Mouse (Mus musculus): ENCODE results near the gene Fbxl8.
A peak's percentile ranks its signal among the peaks of the same experiment; 100 is the strongest.

The Fbxl8 gene

DNA sequence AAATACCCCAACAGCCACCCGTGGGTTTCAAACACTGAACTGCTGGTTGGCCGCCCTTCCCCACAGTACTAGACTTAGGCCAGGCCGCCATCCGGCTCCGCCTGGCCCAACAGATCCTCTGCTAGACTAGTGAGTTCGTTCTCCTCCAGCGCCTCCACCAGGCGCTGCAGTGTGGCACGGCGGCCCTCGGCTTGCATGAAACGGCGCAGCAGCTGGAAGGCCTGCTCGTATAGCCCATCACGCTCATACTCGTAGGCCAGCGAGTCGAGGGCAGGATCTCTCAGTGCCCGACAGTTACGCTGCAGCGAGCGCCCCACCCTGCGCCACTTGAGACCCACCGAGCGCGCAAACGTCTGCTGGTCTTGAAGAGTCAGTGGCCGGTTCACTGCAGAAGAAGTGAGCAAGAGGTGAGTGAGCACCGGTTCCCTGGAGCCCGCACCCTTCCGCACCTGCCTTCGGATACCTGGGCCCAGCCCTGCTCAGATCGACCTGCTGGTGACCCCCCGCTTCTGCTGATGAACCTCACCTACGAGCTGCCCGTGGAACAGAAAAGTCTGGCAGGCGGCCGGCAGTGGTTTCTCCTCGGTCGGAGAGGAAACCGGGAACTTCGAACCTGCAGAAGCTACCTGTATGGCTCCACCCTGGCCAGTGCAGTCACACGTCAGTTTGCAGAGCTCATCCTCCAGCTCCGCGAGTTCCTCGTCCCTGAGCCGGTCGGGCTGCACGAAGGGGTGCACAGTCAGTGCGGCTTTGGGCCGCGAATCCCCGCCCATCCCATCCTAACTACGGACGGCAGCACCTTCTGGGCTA lies 5.3 kb upstream of the Fbxl8 start:
- DNase-seq = peak; percentile 45

DNA sequence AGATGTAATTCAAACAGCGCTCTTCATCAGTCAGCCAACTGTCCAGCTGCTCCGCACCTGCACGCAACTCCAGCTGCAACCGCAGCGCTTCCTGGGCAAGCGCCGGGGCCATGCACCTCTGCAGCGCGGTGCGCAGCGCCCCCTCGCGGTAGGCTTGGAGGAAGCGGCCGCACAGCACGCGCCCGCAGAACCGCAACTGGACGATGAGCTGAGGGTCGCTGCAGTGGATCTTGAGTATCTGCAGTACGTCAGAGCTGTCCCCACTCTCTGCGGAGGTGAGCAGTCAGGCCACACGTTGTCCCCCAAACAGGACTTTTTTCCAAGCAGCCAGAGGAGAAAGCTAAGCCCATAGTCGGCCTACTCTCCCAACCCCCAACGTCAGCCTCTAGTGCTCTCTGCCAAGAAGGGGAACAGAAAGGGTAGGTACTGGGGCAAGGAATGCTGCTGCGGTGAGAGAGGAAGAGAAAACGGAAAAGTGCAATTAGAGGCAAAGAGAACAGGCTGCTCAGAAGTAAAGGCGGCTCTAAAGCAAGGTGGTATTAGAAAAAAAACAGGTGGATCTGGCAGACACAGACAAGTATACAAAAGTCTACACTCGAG lies 4.6 kb upstream of the Fbxl8 start:
- peak; percentile 83 for DNase-seq

- DNase-seq = peak; percentile 69
Measured at GRCm38 (mm10) chr8:105260371-105261099, 3.9 kb upstream of the Fbxl8 start.

DNA sequence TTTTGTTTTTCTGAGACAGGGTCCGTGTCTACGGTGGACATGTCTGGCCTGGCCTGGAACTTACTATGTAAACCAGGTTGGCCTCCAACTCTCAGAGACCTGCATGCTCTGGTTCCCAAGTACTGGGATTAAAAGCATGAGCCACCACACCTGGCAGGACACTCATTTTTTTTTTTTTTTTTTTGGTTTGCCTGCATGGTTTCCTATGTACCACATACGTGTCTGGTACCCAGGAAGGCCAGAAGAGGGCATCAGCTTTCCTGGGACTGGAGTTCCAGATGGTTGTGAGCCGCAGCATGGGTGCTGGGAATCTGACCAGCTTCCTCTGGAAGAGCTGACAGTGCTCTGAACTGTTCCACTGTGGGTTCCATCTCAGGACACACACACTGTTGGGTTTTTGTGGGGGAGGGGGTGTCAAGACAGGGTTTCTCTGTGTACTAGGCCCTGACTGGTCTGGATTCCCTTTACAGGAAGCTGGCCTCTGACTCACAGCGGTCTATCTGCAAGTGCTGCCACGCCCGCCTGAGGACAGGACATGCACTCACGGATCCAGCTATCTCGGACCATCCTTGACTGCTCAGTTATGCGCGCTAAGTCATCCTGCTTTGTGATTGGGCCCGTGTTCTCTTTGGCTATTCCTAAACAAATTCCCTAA lies 3.0 kb upstream of the Fbxl8 start:
- no peak for DNase-seq

GRCm38 (mm10) chr8:105263244-105263912 lies 1.1 kb upstream of the Fbxl8 start:
- no peak for DNase-seq

DNA sequence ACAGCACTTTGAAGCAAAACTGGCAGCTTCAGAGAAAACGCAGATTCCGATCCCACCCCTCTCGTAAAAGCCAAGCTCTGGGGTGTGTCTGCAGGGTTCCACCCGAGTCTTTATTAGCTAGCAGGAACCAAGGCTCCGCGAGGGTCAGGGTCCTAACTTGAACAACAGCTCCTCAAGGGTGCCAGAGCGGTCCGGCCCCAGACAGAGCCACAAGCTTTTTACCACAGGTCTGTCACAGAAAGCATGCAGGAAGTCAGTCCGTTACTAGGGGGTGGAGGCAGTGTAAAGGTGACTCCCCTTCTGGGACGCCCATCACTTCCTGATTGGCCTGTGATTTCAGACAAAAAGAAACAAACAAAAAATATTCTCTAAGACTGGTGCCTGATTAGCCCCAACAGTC lies 680 bp downstream of the Fbxl8 start:
- peak; percentile 62 for DNase-seq

- no peak for DNase-seq
Measured at GRCm38 (mm10) chr8:105266775-105267174, 2.3 kb downstream of the Fbxl8 start.

GRCm38 (mm10) chr8:105268342-105269074 lies 4.1 kb downstream of the Fbxl8 start:
- peak; percentile 54 for DNase-seq

DNA sequence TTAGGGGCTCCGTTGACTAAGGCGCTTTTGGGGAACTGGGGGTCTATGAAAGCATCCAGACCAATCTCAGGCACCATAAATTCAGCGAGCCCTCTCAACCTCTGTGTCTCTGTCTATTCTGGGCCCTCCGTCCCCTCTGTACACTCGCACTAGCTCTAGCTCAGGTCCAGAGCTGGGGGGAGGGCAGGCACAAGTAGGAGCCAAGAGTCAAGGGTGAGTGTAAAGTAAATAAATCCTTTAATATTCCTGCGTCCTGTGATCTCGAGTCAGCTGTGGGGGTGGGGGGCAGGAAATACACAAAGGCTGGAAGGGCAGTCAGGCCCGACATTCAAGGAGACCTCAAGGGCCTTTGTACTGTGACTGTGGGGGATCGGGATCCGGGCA lies 4.6 kb downstream of the Fbxl8 start:
- peak; percentile 83 for DNase-seq

DNA sequence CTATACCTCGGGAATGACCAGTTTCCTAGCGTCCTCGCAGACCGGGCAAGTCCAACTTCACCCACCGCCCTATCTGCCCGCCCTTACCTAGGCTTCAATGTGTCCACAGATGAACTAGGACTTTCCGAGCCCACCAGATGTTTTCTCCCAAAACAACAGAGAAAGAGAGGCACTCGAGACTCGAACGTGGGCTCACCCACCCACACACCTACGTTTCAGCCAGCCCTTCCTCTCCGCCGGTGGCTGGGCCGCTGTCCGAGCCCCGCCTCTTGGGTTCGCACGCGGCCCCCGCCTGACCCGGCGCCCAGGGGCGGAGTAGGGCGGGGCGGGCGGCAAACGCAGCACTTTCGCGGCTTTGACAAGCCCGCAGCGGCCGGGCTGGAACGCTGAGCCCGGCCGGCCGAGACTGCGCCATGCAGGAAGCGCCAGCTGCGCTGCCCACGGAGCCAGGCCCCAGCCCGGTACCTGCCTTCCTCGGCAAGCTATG lies 5.1 kb downstream of the Fbxl8 start, which contains the start of gene Hsf4:
Gene Hsf4, plus strand, starts transcription at position 341 of the 487 bp plus-strand sequence.
- DNase-seq = peak; percentile 80

- no peak for DNase-seq
Measured at GRCm38 (mm10) chr8:105270101-105270915, 5.9 kb downstream of the Fbxl8 start.

DNA sequence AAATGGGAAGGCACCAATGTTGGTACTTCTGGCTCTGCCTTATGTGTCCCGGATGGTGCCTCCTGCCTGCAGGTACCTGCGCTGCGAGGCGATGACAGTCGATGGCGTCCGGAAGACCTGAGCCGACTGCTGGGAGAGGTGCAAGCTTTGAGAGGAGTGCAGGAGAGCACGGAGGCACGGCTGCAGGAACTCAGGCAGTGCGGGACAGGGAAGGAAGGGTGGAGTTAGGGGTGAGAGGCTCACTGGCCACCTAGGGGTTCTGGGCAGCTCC lies 6.4 kb downstream of the Fbxl8 start:
- no peak for DNase-seq

DNA sequence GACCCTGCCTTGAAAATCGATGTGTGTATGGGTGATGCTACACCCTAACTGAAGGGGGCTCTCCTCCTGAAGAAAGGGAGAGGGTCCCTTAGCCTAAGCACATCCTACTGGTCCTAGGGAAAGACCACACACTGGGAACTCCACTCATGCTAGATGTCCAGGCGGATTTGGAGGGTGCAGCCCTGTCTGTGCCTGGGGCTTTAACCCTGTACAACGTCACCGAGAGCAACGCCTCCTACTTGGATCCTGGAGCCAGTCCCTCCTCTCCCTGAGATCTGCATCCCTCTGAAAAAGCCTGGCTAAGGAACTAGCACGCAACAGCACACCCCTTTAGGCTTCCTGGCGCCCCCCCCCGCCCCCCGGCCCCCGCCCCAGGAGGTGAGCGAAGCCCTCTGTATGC lies 10.9 kb downstream of the Fbxl8 start:
- no peak for DNase-seq

DNA sequence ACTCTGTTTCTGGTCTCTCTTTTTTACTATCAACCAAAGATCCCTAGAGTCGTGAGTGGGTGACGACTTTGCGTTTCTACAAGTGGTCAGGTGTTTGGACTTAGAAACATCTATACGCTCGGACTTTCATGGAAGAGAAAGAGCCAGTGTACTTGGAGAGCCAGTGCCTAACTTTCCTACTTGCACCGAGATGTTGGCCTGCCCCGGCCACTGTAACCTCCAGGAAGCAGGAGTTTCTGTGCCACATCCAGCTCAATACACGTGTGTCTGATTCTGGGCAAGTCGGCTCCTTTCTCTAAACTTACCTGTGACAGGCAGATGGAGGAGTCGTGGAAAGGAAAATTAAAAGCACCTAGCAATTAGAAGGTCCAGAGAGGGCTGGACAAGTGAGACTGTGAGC lies 11.4 kb downstream of the Fbxl8 start, which contains the start of gene Nol3:
Gene Nol3, plus strand, starts transcription at position 301 of the 400 bp plus-strand sequence.
- no peak for DNase-seq

DNA sequence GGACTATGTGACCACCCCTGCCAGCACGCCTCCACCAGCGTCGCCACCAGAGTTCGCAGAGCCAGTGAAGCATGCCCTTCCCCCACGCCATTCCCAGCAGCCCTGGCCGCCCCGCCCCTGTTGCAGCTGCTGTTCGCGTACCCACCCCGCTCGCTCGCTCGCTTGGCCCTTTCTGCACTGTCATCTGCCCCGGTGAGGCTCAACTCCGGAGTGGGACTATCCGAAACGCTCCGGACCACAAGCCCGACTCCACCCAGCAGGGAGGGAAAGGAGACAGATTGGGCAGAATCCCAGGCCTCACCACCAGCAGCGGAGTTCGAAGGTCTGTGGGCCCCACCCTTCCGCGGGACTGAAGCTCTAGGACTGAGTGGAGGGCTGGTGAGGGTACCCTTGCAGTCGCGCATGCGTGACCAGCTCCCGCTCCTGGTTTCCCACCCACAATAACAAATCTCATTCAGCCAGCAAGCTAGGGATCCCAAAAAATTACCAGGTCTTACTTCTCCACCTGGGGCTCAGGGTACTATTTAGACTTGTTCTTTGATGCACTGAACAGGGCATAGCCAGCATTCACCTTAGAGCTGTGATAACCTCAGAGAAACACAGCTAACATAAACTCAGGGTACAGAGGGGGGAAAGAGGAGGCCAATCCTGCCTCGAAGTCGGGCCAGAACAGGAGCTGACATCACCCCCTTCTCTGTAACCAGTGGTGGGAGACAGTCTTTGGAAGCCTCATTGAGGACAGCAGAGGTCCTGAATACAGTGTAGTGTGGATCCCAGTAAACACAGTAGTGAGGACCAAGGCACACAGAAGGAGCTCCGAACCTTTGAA lies 12.1 kb downstream of the Fbxl8 start:
- peak; percentile 80 for DNase-seq

- DNase-seq = peak; percentile 85
Measured at GRCm38 (mm10) chr8:105278911-105279334, 14.5 kb downstream of the Fbxl8 start.

GRCm38 (mm10) chr8:105280567-105280966 lies 16.1 kb downstream of the Fbxl8 start:
- DNase-seq = no peak

DNA sequence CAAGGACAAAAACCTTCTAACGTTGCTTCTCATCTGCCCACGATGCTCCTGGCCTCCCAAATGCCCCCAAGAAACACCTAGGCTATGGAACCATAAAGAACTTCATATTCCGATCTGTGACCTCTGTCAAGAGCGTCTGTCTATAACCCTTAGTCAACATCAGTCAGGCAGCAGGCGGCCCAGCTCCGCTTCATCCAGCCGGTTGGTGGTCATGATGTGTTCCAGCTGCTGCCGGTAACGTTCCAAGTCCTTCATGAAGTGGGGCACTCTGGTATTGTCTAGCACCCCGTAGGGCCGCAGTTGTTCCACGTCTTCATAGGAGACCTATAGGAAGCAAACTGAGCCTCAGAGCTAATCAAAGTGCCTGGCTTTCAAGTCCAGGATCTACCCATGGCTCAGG lies 17.4 kb downstream of the Fbxl8 start:
- peak; percentile 76 for DNase-seq

GRCm38 (mm10) chr8:105282239-105282638 lies 17.8 kb downstream of the Fbxl8 start:
- no peak for DNase-seq

DNA sequence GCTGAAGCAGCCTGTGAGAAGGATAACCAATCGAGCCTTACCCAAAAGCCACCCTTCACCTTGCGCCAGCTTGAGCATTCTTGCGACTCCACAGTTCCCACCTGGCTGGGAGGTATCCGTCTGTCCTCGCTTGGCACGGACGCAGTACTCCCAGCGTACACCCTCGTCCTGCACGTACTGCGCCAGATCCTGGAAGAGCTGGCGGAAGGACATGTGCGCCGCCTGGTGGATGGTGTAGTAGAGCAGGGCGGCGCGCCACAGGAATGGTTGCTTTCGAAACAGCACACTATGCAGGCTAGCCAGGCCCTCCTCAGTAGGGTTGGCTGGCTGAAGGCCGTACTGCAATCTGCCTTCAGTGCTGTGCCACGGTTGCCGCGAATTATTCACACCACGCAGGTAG lies 18.6 kb downstream of the Fbxl8 start:
- DNase-seq = peak; percentile 75
